In genomic region chr4:35372528-35373212, GRCm38 (mm10) we compare ENCODE assay signal across 9 mouse cellular contexts.
DNase-seq lines count a peak whose midpoint lies in the region; ATAC-seq and TF ChIP-seq lines count a peak whose summit lies in the region.
"Had no signal": no experiment of that assay in that cellular context is flagged by ENCODE, and none has a peak within 500 bp of the region (broad histone marks: within the 10 kb centered on the region; RNA-seq: fewer than 3 reads in every experiment).

No protein-coding gene starts in this region.

- peak; percentile 72 for ATAC-seq in kidney, postnatal 0 days (replicated peaks; ENCODE audit: low FRiP score, low read depth)
- ATAC-seq in limb, embryonic 14.5 days (ENCODE audit: low FRiP score, low read depth), result peak; percentile 84
- peak; percentile 83 for ATAC-seq in neural tube, embryonic 11.5 days (ENCODE audit: insufficient read depth, low FRiP score, low TSS enrichment)

- 33% methylated on average over 8 of the region's 8 CpGs for WGBS in heart, embryonic 10.5 days
- WGBS in kidney, postnatal 0 days, result 26% methylated on average over 8 of the region's 8 CpGs
- 21% methylated on average over 8 of the region's 8 CpGs for WGBS in limb, embryonic 14.5 days
- 34% methylated on average over 8 of the region's 8 CpGs for WGBS in neural tube, embryonic 11.5 days

- 0 out of 2 replicates have a peak, but pooled peaks cover 4% of the 10 kb centered on the region for H3K9me3 ChIP-seq in heart, embryonic 10.5 days
- no peaks in the 10 kb centered on the region for H3K9me3 ChIP-seq in kidney, postnatal 0 days (replicated peaks; ENCODE audit: low read length)
- no peaks in the 10 kb centered on the region for H3K9me3 ChIP-seq in limb, embryonic 14.5 days (ENCODE audit: control insufficient read depth, low read length)
- H3K9me3 ChIP-seq in neural tube, embryonic 11.5 days (ENCODE audit: control insufficient read depth, low read length), result no peaks in the 10 kb centered on the region
- H3K9me3 ChIP-seq: embryonic facial prominence, embryonic 15.5 days had no signal

- TF ChIP-seq CTCF in kidney, postnatal 0 days (IDR thresholded peaks at IDR 0.05; ENCODE audit: low read depth), result peak; percentile 97

- H3K27ac ChIP-seq in heart, embryonic 10.5 days, result no peak overlapping the region
- no peak overlapping the region for H3K27ac ChIP-seq in kidney, postnatal 0 days
- H3K27ac ChIP-seq in limb, embryonic 14.5 days (replicated peaks; ENCODE audit: low read depth, low read length), result no peak overlapping the region
- H3K27ac ChIP-seq in neural tube, embryonic 11.5 days (ENCODE audit: low read depth, low read length), result no peak overlapping the region
- H3K27ac ChIP-seq: embryonic facial prominence, embryonic 15.5 days had no signal

- no peak overlapping the region for H3K9ac ChIP-seq in kidney, postnatal 0 days (ENCODE audit: low read depth, low read length)
- H3K9ac ChIP-seq in limb, embryonic 14.5 days (ENCODE audit: low read depth, low read length, severe bottlenecking), result no peak overlapping the region
- H3K9ac ChIP-seq in neural tube, embryonic 11.5 days (ENCODE audit: low read length), result no peak overlapping the region
- H3K9ac ChIP-seq: embryonic facial prominence, embryonic 15.5 days had no signal

- no peaks in the 10 kb centered on the region for H3K4me1 ChIP-seq in heart, embryonic 10.5 days
- H3K4me1 ChIP-seq in kidney, postnatal 0 days (replicated peaks; ENCODE audit: insufficient read depth, low read length), result no peaks in the 10 kb centered on the region
- no peaks in the 10 kb centered on the region; the same call in 1 of the 2 replicates for H3K4me1 ChIP-seq in limb, embryonic 14.5 days (ENCODE audit: control insufficient read depth, insufficient read depth, low read length)
- no peaks in the 10 kb centered on the region for H3K4me1 ChIP-seq in neural tube, embryonic 11.5 days (ENCODE audit: control insufficient read depth, insufficient read depth, low read length)
- H3K4me1 ChIP-seq: embryonic facial prominence, embryonic 15.5 days had no signal

- TF ChIP-seq POLR2A in limb, embryonic 14.5 days (IDR thresholded peaks at IDR 0.05; ENCODE audit: borderline replicate concordance, extremely low read depth, insufficient read depth, insufficient read length), result no peak

- H3K27me3 ChIP-seq in heart, embryonic 10.5 days (ENCODE audit: insufficient read depth, poor library complexity, severe bottlenecking), result no peaks in the 10 kb centered on the region
- H3K27me3 ChIP-seq in kidney, postnatal 0 days (ENCODE audit: insufficient read depth, low read length), result no peaks in the 10 kb centered on the region
- no peaks in the 10 kb centered on the region for H3K27me3 ChIP-seq in limb, embryonic 14.5 days (ENCODE audit: control insufficient read depth, insufficient read depth, low read length)
- H3K27me3 ChIP-seq in neural tube, embryonic 11.5 days (ENCODE audit: control insufficient read depth, insufficient read depth, low read length), result no peaks in the 10 kb centered on the region
- H3K27me3 ChIP-seq: embryonic facial prominence, embryonic 15.5 days had no signal

- no peaks in the 10 kb centered on the region for H3K36me3 ChIP-seq in heart, embryonic 10.5 days
- no peaks in the 10 kb centered on the region for H3K36me3 ChIP-seq in kidney, postnatal 0 days (ENCODE audit: insufficient read depth, low read length)
- H3K36me3 ChIP-seq in limb, embryonic 14.5 days (ENCODE audit: control insufficient read depth, insufficient read depth, low read length), result no peaks in the 10 kb centered on the region
- H3K36me3 ChIP-seq in neural tube, embryonic 11.5 days (ENCODE audit: control insufficient read depth, insufficient read depth, low read length), result no peaks in the 10 kb centered on the region
- H3K36me3 ChIP-seq: embryonic facial prominence, embryonic 15.5 days had no signal

- no peak overlapping the region for H3K4me2 ChIP-seq in kidney, postnatal 0 days (ENCODE audit: low read length)
- no peak overlapping the region for H3K4me2 ChIP-seq in limb, embryonic 14.5 days (replicated peaks; ENCODE audit: low read depth, low read length, severe bottlenecking)
- no peak overlapping the region for H3K4me2 ChIP-seq in neural tube, embryonic 11.5 days (ENCODE audit: low read depth)
- H3K4me2 ChIP-seq: embryonic facial prominence, embryonic 15.5 days had no signal

- no peak overlapping the region for H3K4me3 ChIP-seq in heart, embryonic 10.5 days
- no peak overlapping the region for H3K4me3 ChIP-seq in kidney, postnatal 0 days (replicated peaks; ENCODE audit: low read depth, low read length)
- no peak overlapping the region for H3K4me3 ChIP-seq in limb, embryonic 14.5 days (replicated peaks; ENCODE audit: low read length)
- H3K4me3 ChIP-seq in neural tube, embryonic 11.5 days (ENCODE audit: low read depth, low read length), result no peak overlapping the region
- H3K4me3 ChIP-seq: embryonic facial prominence, embryonic 15.5 days had no signal

- DNase-seq in A20 (ENCODE audit: low read depth, low spot score), result peak; percentile 75
- peak; percentile 85 for DNase-seq in adrenal gland, postnatal 10 days
- DNase-seq in embryo, embryonic 9.5 days (ENCODE audit: extremely low spot score), result peak; percentile 75
- DNase-seq in heart, embryonic 10.5 days (ENCODE audit: low spot score), result peak; percentile 81
- peak; percentile 85 for DNase-seq in kidney, postnatal 0 days (ENCODE audit: low spot score)
- peak; percentile 88 for DNase-seq in limb, embryonic 14.5 days (ENCODE audit: low spot score)
- DNase-seq in neural tube, embryonic 11.5 days (ENCODE audit: low spot score), result peak; percentile 85
- DNase-seq in telencephalon, adult 2 months (ENCODE audit: low read depth, low spot score), result peak; percentile 62
